Mouse (Mus musculus): ENCODE results near the gene Ercc5.

GRCm38 (mm10) chr1:44202876-44203275 lies 55.3 kb downstream of the Ercc5 start:
- no peak for TF ChIP-seq POLR2A (IDR thresholded peaks at IDR 0.05; ENCODE audit: borderline replicate concordance, extremely low read depth, low read depth, low read length)
- no peak for TF ChIP-seq CTCF (IDR thresholded peaks at IDR 0.05; ENCODE audit: insufficient read depth, low read length)

Data from lung, adult 2 months (tissue).